Mouse (Mus musculus): ENCODE data around the gene Gon4l. TPM values are rescaled to one million over a fixed set of nuclear protein-coding genes. Genes with fewer than 3 reads are reported as not detected.
A peak's percentile ranks its signal among the peaks of the same experiment; 100 is the strongest.
"Not testable (repeated sequence)": the region's sequence is repeated elsewhere in the genome, so short reads cannot be mapped to it uniquely, and the experiment has no call there.

The Gon4l gene
- 13.3 and 13.9 TPM in 2 replicates for polyA plus RNA-seq (2015; fragmentation: Nextera tagmentation; extraction: Ambion mirVana)

GRCm38 (mm10) chr3:88834951-88835491 lies at the start of gene Gon4l:
Gon4l (plus strand) TSS chr3:88835231.
- WGBS: 2% methylated on average over 33 of the region's 39 CpGs
- Histone ChIP-seq H3K9ac (replicated peaks) (peak within 1 kb of the TSS; percentile 42), H3K4me3 (peak within 1 kb of the TSS; percentile 40), H3K27ac (replicated peaks) (peak within 1 kb of the TSS; percentile 91), H3K4me2 (replicated peaks) (peak within 1 kb of the TSS; percentile 40)
- ATAC-seq (replicated peaks): peak; percentile 55
- not testable (repeated sequence) for H3K36me3 ChIP-seq, H3K27me3 ChIP-seq, H3K9me3 ChIP-seq, H3K4me1 ChIP-seq

GRCm38 (mm10) chr3:88786323-88786722 lies 48.7 kb upstream of the Gon4l start:
- H3K4me2 ChIP-seq (replicated peaks); H3K36me3 ChIP-seq; H3K27me3 ChIP-seq; H3K4me3 ChIP-seq; H3K27ac ChIP-seq (replicated peaks); ATAC-seq (replicated peaks); H3K9me3 ChIP-seq; H3K4me1 ChIP-seq; H3K9ac ChIP-seq (replicated peaks): not testable (repeated sequence)
- WGBS: 86% methylated on average over 1 of the region's 4 CpGs

GRCm38 (mm10) chr3:88786805-88787204 lies 48.2 kb upstream of the Gon4l start:
- not testable (repeated sequence) for H3K4me2 ChIP-seq (replicated peaks); H3K27ac ChIP-seq (replicated peaks)
- WGBS: no CpG with 5 or more reads among the region's 8 CpGs

GRCm38 (mm10) chr3:88788033-88788432 lies 47.0 kb upstream of the Gon4l start:
- not testable (repeated sequence) for H3K9ac ChIP-seq (replicated peaks); ATAC-seq (replicated peaks); H3K27me3 ChIP-seq; H3K4me2 ChIP-seq (replicated peaks); H3K4me1 ChIP-seq; H3K36me3 ChIP-seq; H3K9me3 ChIP-seq; H3K4me3 ChIP-seq; H3K27ac ChIP-seq (replicated peaks)
- 100% methylated on average over 2 of the region's 4 CpGs for WGBS

More at GRCm38 (mm10) chr3:88786805-88787204, 48.2 kb upstream of the Gon4l start:
- H3K9me3 ChIP-seq; H3K4me1 ChIP-seq; H3K27me3 ChIP-seq; H3K36me3 ChIP-seq; ATAC-seq (replicated peaks); H3K4me3 ChIP-seq; H3K9ac ChIP-seq (replicated peaks): not testable (repeated sequence)

GRCm38 (mm10) chr3:88797507-88797906 lies 37.5 kb upstream of the Gon4l start:
- H3K9ac ChIP-seq (replicated peaks); H3K4me3 ChIP-seq; H3K36me3 ChIP-seq; H3K27ac ChIP-seq (replicated peaks); H3K4me2 ChIP-seq (replicated peaks); ATAC-seq (replicated peaks); H3K9me3 ChIP-seq; H3K4me1 ChIP-seq; H3K27me3 ChIP-seq: not testable (repeated sequence)
- WGBS: 89% methylated on average over 6 of the region's 6 CpGs

GRCm38 (mm10) chr3:88803910-88804540 lies 31.0 kb upstream of the Gon4l start:
- Histone ChIP-seq H3K9ac (replicated peaks) (no peak overlapping the region), H3K4me3 (no peak overlapping the region), H3K27ac (replicated peaks) (no peak overlapping the region), H3K27me3 (no peaks in the 10 kb centered on the region), H3K4me2 (replicated peaks) (no peak overlapping the region), H3K4me1 (no peaks in the 10 kb centered on the region), H3K36me3 (peaks cover 17% of the 10 kb centered on the region), H3K9me3 (no peaks in the 10 kb centered on the region)
- no peak for ATAC-seq (replicated peaks)
- 90% methylated on average over 5 of the region's 5 CpGs for WGBS

- H3K36me3 ChIP-seq: peaks cover 21% of the 10 kb centered on the region
- ATAC-seq (replicated peaks): no peak
- no peaks in the 10 kb centered on the region for H3K27me3 ChIP-seq
- no peak overlapping the region for H3K27ac ChIP-seq (replicated peaks)
- no peaks in the 10 kb centered on the region for H3K4me1 ChIP-seq
- H3K9ac ChIP-seq (replicated peaks): no peak overlapping the region
- WGBS: 96% methylated on average over 1 of the region's 1 CpGs
- H3K4me2 ChIP-seq (replicated peaks): no peak overlapping the region
- H3K9me3 ChIP-seq: no peaks in the 10 kb centered on the region
- H3K4me3 ChIP-seq: no peak overlapping the region
These were observed 9.3 kb upstream of the Gon4l start for GRCm38 (mm10) chr3:88825710-88826109.

GRCm38 (mm10) chr3:88827231-88827630 lies 7.8 kb upstream of the Gon4l start:
- no peak overlapping the region for H3K27ac ChIP-seq (replicated peaks)
- no peaks in the 10 kb centered on the region for H3K27me3 ChIP-seq
- no peak overlapping the region for H3K9ac ChIP-seq (replicated peaks)
- H3K4me1 ChIP-seq: no peaks in the 10 kb centered on the region
- H3K4me2 ChIP-seq (replicated peaks): no peak overlapping the region
- no peak for ATAC-seq (replicated peaks)
- H3K9me3 ChIP-seq: no peaks in the 10 kb centered on the region
- peaks cover 17% of the 10 kb centered on the region for H3K36me3 ChIP-seq
- WGBS: 90% methylated on average over 9 of the region's 9 CpGs
- no peak overlapping the region for H3K4me3 ChIP-seq

GRCm38 (mm10) chr3:88831177-88832121 lies 3.6 kb upstream of the Gon4l start:
- H3K4me2 ChIP-seq (replicated peaks): peak overlapping the region; percentile 52
- H3K36me3 ChIP-seq, H3K9me3 ChIP-seq, H3K27me3 ChIP-seq, H3K4me1 ChIP-seq: not testable (repeated sequence)
- peak; percentile 82 for ATAC-seq (replicated peaks)
- under 1% methylated on average over 22 of the region's 28 CpGs for WGBS
- peak overlapping the region; percentile 65 for H3K9ac ChIP-seq (replicated peaks)
- H3K27ac ChIP-seq (replicated peaks): peak overlapping the region; percentile 96
- H3K4me3 ChIP-seq: peak overlapping the region; percentile 54

GRCm38 (mm10) chr3:88832388-88832787 lies 2.6 kb upstream of the Gon4l start:
- H3K36me3 ChIP-seq; H3K9ac ChIP-seq (replicated peaks); H3K9me3 ChIP-seq; H3K27me3 ChIP-seq; H3K4me1 ChIP-seq: not testable (repeated sequence)
- peak overlapping the region; percentile 54 for H3K4me3 ChIP-seq
- peak; percentile 80 for ATAC-seq (replicated peaks)
- peak overlapping the region; percentile 26 for H3K4me2 ChIP-seq (replicated peaks)
- peak overlapping the region; percentile 96 for H3K27ac ChIP-seq (replicated peaks)
- WGBS: under 1% methylated on average over 14 of the region's 14 CpGs

- H3K27ac ChIP-seq (replicated peaks): no peak overlapping the region
- H3K9me3 ChIP-seq: no peaks in the 10 kb centered on the region
- ATAC-seq (replicated peaks): no peak
- H3K4me1 ChIP-seq: no peaks in the 10 kb centered on the region
- WGBS: 92% methylated on average over 4 of the region's 4 CpGs
- no peaks in the 10 kb centered on the region for H3K27me3 ChIP-seq
- no peak overlapping the region for H3K4me2 ChIP-seq (replicated peaks)
- H3K4me3 ChIP-seq: no peak overlapping the region
- H3K9ac ChIP-seq (replicated peaks): no peak overlapping the region
- peaks cover 26% of the 10 kb centered on the region for H3K36me3 ChIP-seq
These were observed 14.1 kb downstream of the Gon4l start for GRCm38 (mm10) chr3:88849172-88849571.

- Histone ChIP-seq H3K36me3 (peaks cover 64% of the 10 kb centered on the region), H3K4me3 (no peak overlapping the region), H3K9me3 (no peaks in the 10 kb centered on the region), H3K27me3 (no peaks in the 10 kb centered on the region), H3K4me2 (replicated peaks) (no peak overlapping the region), H3K9ac (replicated peaks) (no peak overlapping the region), H3K27ac (replicated peaks) (no peak overlapping the region), H3K4me1 (no peaks in the 10 kb centered on the region)
- ATAC-seq (replicated peaks): no peak
- WGBS: 89% methylated on average over 6 of the region's 6 CpGs
These were observed 20.8 kb downstream of the Gon4l start for GRCm38 (mm10) chr3:88855837-88856236.
